Mouse (Mus musculus) retina, postnatal 1 day (tissue): Measurements from ENCODE around the gene Olfr1115.
"Not testable (repeated sequence)": the region's sequence is repeated elsewhere in the genome, so short reads cannot be mapped to it uniquely, and the experiment has no call there.

Source experiments
- DNase-seq: peaks from one replicate; pipeline ENCODE4 v3.0.0-alpha.2; 2012

Gene Olfr1115

GRCm38 (mm10) chr2:87247713-87248112 lies at the start of gene Olfr1115:
Olfr1115 (plus strand) TSS chr2:87248013.
- no peak for DNase-seq

GRCm38 (mm10) chr2:87208670-87209069 lies 39.1 kb upstream of the Olfr1115 start, which contains the start of gene Olfr1113:
Olfr1113 (plus strand) TSS chr2:87208970.
- no peak for DNase-seq

- DNase-seq, result no peak
These were observed 19.4 kb downstream of the Olfr1115 start, which contains the start of gene Olfr1116 for GRCm38 (mm10) chr2:87267234-87267633. Olfr1116 (plus strand) TSS chr2:87267534.

GRCm38 (mm10) chr2:87293977-87294376 lies 46.2 kb downstream of the Olfr1115 start:
- DNase-seq, result not testable (repeated sequence)
